Mouse (Mus musculus): ENCODE data around the gene Bend7. TPM values are rescaled to one million over a fixed set of nuclear protein-coding genes. Genes with fewer than 3 reads are reported as not detected.

Bend7 gene
- polyA plus RNA-seq, 1 experiment = 0.49 TPM

GRCm38 (mm10) chr2:4816308-4816707 is 98.7 kb downstream of the Bend7 start:
- TF ChIP-seq POLR2A (IDR thresholded peaks at IDR 0.05; ENCODE audit: control insufficient read depth, low read depth, low read length) = no peak
- Histone ChIP-seq H3K4me3 (ENCODE audit: control insufficient read depth, low read depth, low read length) (no peak overlapping the region), H3K27me3 (ENCODE audit: control insufficient read depth, insufficient read depth, low read length) (no peaks in the 10 kb centered on the region), H3K27ac (ENCODE audit: control insufficient read depth, insufficient read depth, low read depth, low read length) (no peak overlapping the region), H3K36me3 (ENCODE audit: control insufficient read depth, insufficient read depth, low read length) (no peaks in the 10 kb centered on the region), H3K4me1 (ENCODE audit: control insufficient read depth, insufficient read depth, low read length) (peaks cover 2% of the 10 kb centered on the region; the same call in 1 of the 2 replicates)

GRCm38 (mm10) chr2:4817678-4818077 is 100.0 kb downstream of the Bend7 start:
- Histone ChIP-seq H3K27me3 (ENCODE audit: control insufficient read depth, insufficient read depth, low read length) (no peaks in the 10 kb centered on the region), H3K36me3 (ENCODE audit: control insufficient read depth, insufficient read depth, low read length) (no peaks in the 10 kb centered on the region), H3K4me1 (ENCODE audit: control insufficient read depth, insufficient read depth, low read length) (peaks cover 5% of the 10 kb centered on the region), H3K27ac (ENCODE audit: control insufficient read depth, insufficient read depth, low read depth, low read length) (no peak overlapping the region), H3K4me3 (ENCODE audit: control insufficient read depth, low read depth, low read length) (no peak overlapping the region)
- TF ChIP-seq POLR2A (IDR thresholded peaks at IDR 0.05; ENCODE audit: control insufficient read depth, low read depth, low read length) = no peak
- no peak for TF ChIP-seq CTCF (IDR thresholded peaks at IDR 0.05; ENCODE audit: control insufficient read depth, insufficient read depth, insufficient replicate concordance, low read depth, low read length)

- no peak overlapping the region for H3K4me3 ChIP-seq (ENCODE audit: control insufficient read depth, low read depth, low read length)
- no peak overlapping the region for H3K27ac ChIP-seq (ENCODE audit: control insufficient read depth, insufficient read depth, low read depth, low read length)
- peaks cover 8% of the 10 kb centered on the region for H3K4me1 ChIP-seq (ENCODE audit: control insufficient read depth, insufficient read depth, low read length)
- H3K36me3 ChIP-seq (ENCODE audit: control insufficient read depth, insufficient read depth, low read length) = no peaks in the 10 kb centered on the region
- no peaks in the 10 kb centered on the region; the same call in 1 of the 2 replicates for H3K27me3 ChIP-seq (ENCODE audit: control insufficient read depth, insufficient read depth, low read length)
- no peak for TF ChIP-seq POLR2A (IDR thresholded peaks at IDR 0.05; ENCODE audit: control insufficient read depth, low read depth, low read length)
- no peak for TF ChIP-seq CTCF (IDR thresholded peaks at IDR 0.05; ENCODE audit: control insufficient read depth, insufficient read depth, insufficient replicate concordance, low read depth, low read length)
These were observed 102.6 kb downstream of the Bend7 start for GRCm38 (mm10) chr2:4820230-4820629.

- H3K27me3 ChIP-seq (ENCODE audit: control insufficient read depth, insufficient read depth, low read length) = no peaks in the 10 kb centered on the region; the same call in 1 of the 2 replicates
- TF ChIP-seq CTCF (IDR thresholded peaks at IDR 0.05; ENCODE audit: control insufficient read depth, insufficient read depth, insufficient replicate concordance, low read depth, low read length) (no peak), POLR2A (IDR thresholded peaks at IDR 0.05; ENCODE audit: control insufficient read depth, low read depth, low read length) (no peak)
- no peaks in the 10 kb centered on the region for H3K36me3 ChIP-seq (ENCODE audit: control insufficient read depth, insufficient read depth, low read length)
- peaks cover 8% of the 10 kb centered on the region for H3K4me1 ChIP-seq (ENCODE audit: control insufficient read depth, insufficient read depth, low read length)
- no peak overlapping the region for H3K27ac ChIP-seq (ENCODE audit: control insufficient read depth, insufficient read depth, low read depth, low read length)
- peak overlapping the region; percentile 49 for H3K4me3 ChIP-seq (ENCODE audit: control insufficient read depth, low read depth, low read length)
These were observed 106.4 kb downstream of the Bend7 start for GRCm38 (mm10) chr2:4824067-4824466.

- Histone ChIP-seq H3K4me3 (ENCODE audit: control insufficient read depth, low read depth, low read length) (no peak overlapping the region), H3K27me3 (ENCODE audit: control insufficient read depth, insufficient read depth, low read length) (no peaks in the 10 kb centered on the region; the same call in 1 of the 2 replicates), H3K27ac (ENCODE audit: control insufficient read depth, insufficient read depth, low read depth, low read length) (no peak overlapping the region), H3K36me3 (ENCODE audit: control insufficient read depth, insufficient read depth, low read length) (no peaks in the 10 kb centered on the region), H3K4me1 (ENCODE audit: control insufficient read depth, insufficient read depth, low read length) (peaks cover 3% of the 10 kb centered on the region)
- TF ChIP-seq CTCF (IDR thresholded peaks at IDR 0.05; ENCODE audit: control insufficient read depth, insufficient read depth, insufficient replicate concordance, low read depth, low read length) = no peak
- no peak for TF ChIP-seq POLR2A (IDR thresholded peaks at IDR 0.05; ENCODE audit: control insufficient read depth, low read depth, low read length)
These were observed 110.4 kb downstream of the Bend7 start for GRCm38 (mm10) chr2:4828032-4828431.

GRCm38 (mm10) chr2:4828446-4828997 is 110.9 kb downstream of the Bend7 start:
- no peak for TF ChIP-seq POLR2A (IDR thresholded peaks at IDR 0.05; ENCODE audit: control insufficient read depth, low read depth, low read length)
- TF ChIP-seq CTCF (IDR thresholded peaks at IDR 0.05; ENCODE audit: control insufficient read depth, insufficient read depth, insufficient replicate concordance, low read depth, low read length) = no peak
- Histone ChIP-seq H3K36me3 (ENCODE audit: control insufficient read depth, insufficient read depth, low read length) (no peaks in the 10 kb centered on the region), H3K4me3 (ENCODE audit: control insufficient read depth, low read depth, low read length) (no peak overlapping the region), H3K27ac (ENCODE audit: control insufficient read depth, insufficient read depth, low read depth, low read length) (no peak overlapping the region), H3K27me3 (ENCODE audit: control insufficient read depth, insufficient read depth, low read length) (no peaks in the 10 kb centered on the region; the same call in 1 of the 2 replicates), H3K4me1 (ENCODE audit: control insufficient read depth, insufficient read depth, low read length) (peaks cover 3% of the 10 kb centered on the region)

- TF ChIP-seq CTCF (IDR thresholded peaks at IDR 0.05; ENCODE audit: control insufficient read depth, insufficient read depth, insufficient replicate concordance, low read depth, low read length) = no peak
- no peak for TF ChIP-seq POLR2A (IDR thresholded peaks at IDR 0.05; ENCODE audit: control insufficient read depth, low read depth, low read length)
- Histone ChIP-seq H3K27me3 (ENCODE audit: control insufficient read depth, insufficient read depth, low read length) (no peaks in the 10 kb centered on the region), H3K4me1 (ENCODE audit: control insufficient read depth, insufficient read depth, low read length) (peaks cover under 1% of the 10 kb centered on the region; the same call in 1 of the 2 replicates), H3K4me3 (ENCODE audit: control insufficient read depth, low read depth, low read length) (no peak overlapping the region), H3K36me3 (ENCODE audit: control insufficient read depth, insufficient read depth, low read length) (no peaks in the 10 kb centered on the region), H3K27ac (ENCODE audit: control insufficient read depth, insufficient read depth, low read depth, low read length) (no peak overlapping the region)
These were observed 111.4 kb downstream of the Bend7 start for GRCm38 (mm10) chr2:4829007-4829406.

All from testis, adult 2 months (tissue).